Mouse (Mus musculus): ENCODE results near the gene Tmem129. TPM values are rescaled to one million over a fixed set of nuclear protein-coding genes. Genes with fewer than 3 reads are reported as not detected.

Gene Tmem129
- polyA plus RNA-seq, 1 experiment from 2014 or later: 38.2 TPM

GRCm38 (mm10) chr5:33627968-33628367 lies 30.2 kb downstream of the Tmem129 start:
- 0 out of 2 replicates have a peak overlapping the region, but pooled peaks have one; percentile 92 for H3K27ac ChIP-seq (replicated peaks)
- H3K36me3 ChIP-seq: peaks cover 13% of the 10 kb centered on the region
- WGBS: 63% methylated on average over 4 of the region's 4 CpGs
- peak overlapping the region; percentile 91 for H3K4me3 ChIP-seq
- H3K9me3 ChIP-seq (replicated peaks): no peaks in the 10 kb centered on the region
- DNase-seq (ENCODE audit: low spot score): no peak
- H3K27me3 ChIP-seq (ENCODE audit: low read depth, poor library complexity, severe bottlenecking): no peaks in the 10 kb centered on the region
- peaks cover 33% of the 10 kb centered on the region for H3K4me1 ChIP-seq

DNA sequence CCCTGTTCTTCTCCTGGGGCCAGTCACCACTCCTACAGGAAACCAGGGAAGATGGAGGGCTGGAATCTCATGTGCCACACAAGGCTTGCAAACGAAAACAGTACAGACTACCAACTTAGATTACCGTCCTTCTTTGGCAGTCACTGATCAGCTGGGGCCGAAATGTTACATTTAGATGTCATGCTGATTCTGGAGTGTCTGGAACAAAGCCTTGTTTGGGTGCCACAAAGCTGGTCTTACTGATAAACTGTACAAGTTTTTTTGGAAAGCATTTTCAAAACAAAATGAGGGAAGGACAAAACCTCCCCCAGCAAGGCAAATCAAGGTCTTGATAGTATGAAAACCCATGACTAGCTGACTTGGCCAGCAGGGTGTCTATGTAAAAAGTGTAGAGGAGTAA lies 34.5 kb downstream of the Tmem129 start:
- Histone ChIP-seq H3K27me3 (ENCODE audit: low read depth, poor library complexity, severe bottlenecking) (no peaks in the 10 kb centered on the region), H3K36me3 (peaks cover 24% of the 10 kb centered on the region), H3K4me3 (no peak overlapping the region), H3K4me1 (peaks cover 18% of the 10 kb centered on the region), H3K9me3 (replicated peaks) (no peaks in the 10 kb centered on the region), H3K27ac (replicated peaks) (no peak overlapping the region)
- 85% methylated on average over 3 of the region's 3 CpGs for WGBS
- DNase-seq (ENCODE audit: low spot score): no peak

DNA sequence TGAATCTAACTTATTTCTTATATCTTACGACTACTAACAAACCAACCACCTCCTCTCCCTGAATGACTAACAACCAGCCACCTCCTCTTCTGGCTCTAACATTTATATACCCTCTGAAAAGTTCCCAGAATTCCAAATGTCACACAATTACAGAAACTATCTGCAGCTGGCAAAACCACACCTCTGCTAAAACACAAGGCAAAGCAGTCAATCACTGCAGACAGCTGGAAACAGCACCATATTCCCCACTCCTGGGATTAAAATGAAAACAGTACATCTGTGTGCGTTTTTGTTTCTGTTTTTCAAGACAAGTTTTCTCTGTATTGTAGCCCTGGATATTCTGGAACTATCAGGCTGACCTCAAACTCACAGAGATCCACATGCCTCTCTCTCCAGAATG lies 35.5 kb downstream of the Tmem129 start:
- Histone ChIP-seq H3K27ac (replicated peaks) (no peak overlapping the region), H3K9me3 (replicated peaks) (no peaks in the 10 kb centered on the region), H3K36me3 (peaks cover 24% of the 10 kb centered on the region), H3K4me3 (no peak overlapping the region), H3K27me3 (ENCODE audit: low read depth, poor library complexity, severe bottlenecking) (no peaks in the 10 kb centered on the region), H3K4me1 (peaks cover 8% of the 10 kb centered on the region)
- no peak for DNase-seq (ENCODE audit: low spot score)
- 95% methylated on average over 2 of the region's 2 CpGs for WGBS

DNA sequence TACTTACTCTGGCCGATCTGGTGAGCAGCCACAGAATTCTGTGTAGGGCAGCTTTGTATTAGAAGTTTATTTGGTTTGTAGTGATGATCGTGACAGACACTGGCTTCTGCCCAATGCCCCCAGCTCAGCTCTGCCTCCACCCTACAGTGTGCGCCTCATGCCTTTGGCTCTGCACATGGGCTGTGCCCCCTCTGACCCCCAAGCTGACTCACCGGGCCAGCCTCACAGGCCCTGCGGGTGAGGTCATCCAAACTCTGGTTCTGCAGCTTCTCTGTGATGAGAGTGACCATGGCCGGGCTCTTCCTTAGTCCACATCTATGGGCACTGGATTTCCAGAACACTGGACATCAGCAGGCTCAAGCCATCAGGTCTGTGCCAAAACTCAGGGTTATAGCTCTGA lies 43.8 kb downstream of the Tmem129 start:
- Histone ChIP-seq H3K27me3 (ENCODE audit: low read depth, poor library complexity, severe bottlenecking) (no peaks in the 10 kb centered on the region), H3K4me1 (no peaks in the 10 kb centered on the region), H3K9me3 (replicated peaks) (no peaks in the 10 kb centered on the region), H3K27ac (replicated peaks) (no peak overlapping the region), H3K36me3 (peaks cover 59% of the 10 kb centered on the region), H3K4me3 (no peak overlapping the region)
- DNase-seq (ENCODE audit: low spot score): no peak
- WGBS: 90% methylated on average over 6 of the region's 6 CpGs

- no peak overlapping the region for H3K4me3 ChIP-seq
- H3K4me1 ChIP-seq: no peaks in the 10 kb centered on the region
- no peak for DNase-seq (ENCODE audit: low spot score)
- no peak overlapping the region for H3K27ac ChIP-seq (replicated peaks)
- H3K27me3 ChIP-seq (ENCODE audit: low read depth, poor library complexity, severe bottlenecking): no peaks in the 10 kb centered on the region
- 100% methylated on average over 1 of the region's 1 CpGs for WGBS
- no peaks in the 10 kb centered on the region for H3K9me3 ChIP-seq (replicated peaks)
- H3K36me3 ChIP-seq: peaks cover 81% of the 10 kb centered on the region
Measured at GRCm38 (mm10) chr5:33611795-33612194, 46.4 kb downstream of the Tmem129 start.

GRCm38 (mm10) chr5:33609226-33609625 lies 49.0 kb downstream of the Tmem129 start:
- no peak overlapping the region for H3K4me3 ChIP-seq
- DNase-seq (ENCODE audit: low spot score): no peak
- no peaks in the 10 kb centered on the region for H3K27me3 ChIP-seq (ENCODE audit: low read depth, poor library complexity, severe bottlenecking)
- peaks cover 94% of the 10 kb centered on the region for H3K36me3 ChIP-seq
- no peak overlapping the region for H3K27ac ChIP-seq (replicated peaks)
- H3K4me1 ChIP-seq: no peaks in the 10 kb centered on the region
- H3K9me3 ChIP-seq (replicated peaks): no peaks in the 10 kb centered on the region
- WGBS: 97% methylated on average over 1 of the region's 1 CpGs

DNA sequence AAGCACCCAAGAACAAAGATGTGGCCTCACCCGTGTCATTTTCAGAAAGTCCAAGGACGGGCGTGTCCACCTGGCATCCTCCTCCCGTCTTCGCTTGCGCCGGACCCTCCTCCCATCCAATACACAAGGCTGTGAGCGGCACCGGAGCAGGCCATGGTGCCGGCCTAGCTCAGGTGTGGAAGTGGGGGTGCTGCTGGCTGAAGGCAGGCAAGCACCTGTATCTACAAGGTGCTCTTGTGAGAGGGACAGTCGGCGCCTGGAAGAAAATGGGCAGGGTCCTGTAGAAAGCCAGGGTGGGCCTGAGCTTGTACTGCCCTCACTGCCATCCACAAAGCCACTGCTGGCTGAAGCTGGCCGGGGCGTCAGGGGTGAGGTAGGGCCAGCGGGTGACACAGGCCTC lies 50.8 kb downstream of the Tmem129 start:
- no peak overlapping the region for H3K27ac ChIP-seq (replicated peaks)
- DNase-seq (ENCODE audit: low spot score): no peak
- H3K4me3 ChIP-seq: no peak overlapping the region
- H3K27me3 ChIP-seq (ENCODE audit: low read depth, poor library complexity, severe bottlenecking): no peaks in the 10 kb centered on the region
- 95% methylated on average over 15 of the region's 15 CpGs for WGBS
- no peaks in the 10 kb centered on the region for H3K9me3 ChIP-seq (replicated peaks)
- no peaks in the 10 kb centered on the region for H3K4me1 ChIP-seq
- peaks cover 89% of the 10 kb centered on the region for H3K36me3 ChIP-seq

GRCm38 (mm10) chr5:33606631-33607030 lies 51.6 kb downstream of the Tmem129 start:
- Histone ChIP-seq H3K9me3 (replicated peaks) (no peaks in the 10 kb centered on the region), H3K4me3 (no peak overlapping the region), H3K4me1 (no peaks in the 10 kb centered on the region), H3K27ac (replicated peaks) (no peak overlapping the region), H3K36me3 (peaks cover 89% of the 10 kb centered on the region), H3K27me3 (ENCODE audit: low read depth, poor library complexity, severe bottlenecking) (no peaks in the 10 kb centered on the region)
- WGBS: 88% methylated on average over 7 of the region's 7 CpGs
- no peak for DNase-seq (ENCODE audit: low spot score)

GRCm38 (mm10) chr5:33605314-33605713 lies 52.9 kb downstream of the Tmem129 start:
- H3K36me3 ChIP-seq: peaks cover 84% of the 10 kb centered on the region

More at GRCm38 (mm10) chr5:33605314-33605713, 52.9 kb downstream of the Tmem129 start:
- Histone ChIP-seq H3K4me3 (no peak overlapping the region), H3K4me1 (no peaks in the 10 kb centered on the region), H3K9me3 (replicated peaks) (no peaks in the 10 kb centered on the region), H3K27me3 (ENCODE audit: low read depth, poor library complexity, severe bottlenecking) (no peaks in the 10 kb centered on the region), H3K27ac (replicated peaks) (no peak overlapping the region)
- no peak for DNase-seq (ENCODE audit: low spot score)
- 90% methylated on average over 5 of the region's 5 CpGs for WGBS

Other genes with a start within 250 kb of the Tmem129 start
- gene Nkx1-1, start 224.4 kb downstream of the Tmem129 start, polyA plus RNA-seq (2016; fragmentation: Nextera tagmentation; extraction: Ambion mirVana): 0.11 TPM in 1 of 2 replicates, not detected in the other
- 63.9 and 70.4 TPM in 2 replicates for gene Fam53a, start 28.8 kb downstream of the Tmem129 start, polyA plus RNA-seq (2016; fragmentation: Nextera tagmentation; extraction: Ambion mirVana)
- gene Gm9903, start 28.5 kb downstream of the Tmem129 start, polyA plus RNA-seq (2016; fragmentation: Nextera tagmentation; extraction: Ambion mirVana): 0.27 and 0.71 TPM in 2 replicates
- 309 and 347 TPM in 2 replicates for gene Slbp, start 5.8 kb downstream of the Tmem129 start, polyA plus RNA-seq (2016; fragmentation: Nextera tagmentation; extraction: Ambion mirVana)
- gene Tacc3, start 288 bp downstream of the Tmem129 start, polyA plus RNA-seq (2016; fragmentation: Nextera tagmentation; extraction: Ambion mirVana): 317 and 336 TPM in 2 replicates
- gene Fgfr3, start 63.3 kb upstream of the Tmem129 start, polyA plus RNA-seq (2016; fragmentation: Nextera tagmentation; extraction: Ambion mirVana): 68.3 and 72.7 TPM in 2 replicates
- 47.7 and 50.6 TPM in 2 replicates for gene Letm1, start 124.4 kb upstream of the Tmem129 start, polyA plus RNA-seq (2016; fragmentation: Nextera tagmentation; extraction: Ambion mirVana)
- gene Nsd2, start 162.3 kb upstream of the Tmem129 start, polyA plus RNA-seq (2016; fragmentation: Nextera tagmentation; extraction: Ambion mirVana): 91.0 and 97.6 TPM in 2 replicates